Mouse (Mus musculus) testis, postnatal 10 days (tissue): ENCODE data around the gene Grap.

Experiments used
- DNase-seq: peaks from one replicate; pipeline ENCODE4 v3.0.0; 2021; ENCODE audit warnings: low spot score

The Grap gene

DNA sequence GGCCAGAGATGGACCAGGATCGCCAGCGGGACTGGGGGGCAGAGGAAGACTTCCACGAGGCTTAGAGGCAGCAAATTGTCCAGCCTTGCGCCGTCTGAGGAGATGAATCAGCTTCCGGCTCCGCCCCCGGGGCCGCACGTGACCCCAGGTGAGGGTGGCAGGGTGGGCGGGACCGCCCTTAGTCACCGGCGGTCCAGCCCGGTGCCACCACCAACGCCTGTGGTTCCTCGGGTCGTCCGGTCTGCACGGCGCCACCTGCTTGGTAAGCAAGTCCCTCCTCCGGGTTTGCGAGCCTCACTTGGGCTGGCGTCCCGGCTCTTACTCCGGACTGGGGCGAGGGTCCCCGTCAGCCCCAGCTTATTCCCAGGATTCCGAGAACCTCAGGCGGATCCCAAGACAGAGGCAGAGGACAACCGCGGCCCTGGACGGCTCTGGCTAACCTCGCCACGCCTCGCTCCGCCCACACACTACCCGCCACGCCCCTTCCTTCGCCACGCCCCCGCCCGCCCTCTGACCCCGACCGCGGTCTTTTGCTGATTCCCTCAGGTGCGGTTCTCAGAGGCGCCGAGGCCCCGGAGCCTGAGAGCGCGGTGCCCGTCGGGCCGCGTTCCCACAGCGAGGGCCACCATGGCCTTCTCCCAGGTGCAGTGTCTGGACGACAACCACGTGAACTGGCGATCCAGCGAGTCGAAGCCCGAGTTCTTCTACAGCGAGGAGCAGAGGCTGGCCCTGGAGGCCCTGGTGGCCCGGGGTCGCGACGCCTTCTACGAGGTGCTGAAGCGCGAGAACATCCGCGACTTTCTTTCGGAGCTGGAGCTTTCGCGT, 31.1 kb downstream of the Grap start, which contains the start of gene Fam83g:
Gene Fam83g (plus strand): TSS at position 185 of the 825 bp plus-strand sequence.
- peak; percentile 84 for DNase-seq

DNA sequence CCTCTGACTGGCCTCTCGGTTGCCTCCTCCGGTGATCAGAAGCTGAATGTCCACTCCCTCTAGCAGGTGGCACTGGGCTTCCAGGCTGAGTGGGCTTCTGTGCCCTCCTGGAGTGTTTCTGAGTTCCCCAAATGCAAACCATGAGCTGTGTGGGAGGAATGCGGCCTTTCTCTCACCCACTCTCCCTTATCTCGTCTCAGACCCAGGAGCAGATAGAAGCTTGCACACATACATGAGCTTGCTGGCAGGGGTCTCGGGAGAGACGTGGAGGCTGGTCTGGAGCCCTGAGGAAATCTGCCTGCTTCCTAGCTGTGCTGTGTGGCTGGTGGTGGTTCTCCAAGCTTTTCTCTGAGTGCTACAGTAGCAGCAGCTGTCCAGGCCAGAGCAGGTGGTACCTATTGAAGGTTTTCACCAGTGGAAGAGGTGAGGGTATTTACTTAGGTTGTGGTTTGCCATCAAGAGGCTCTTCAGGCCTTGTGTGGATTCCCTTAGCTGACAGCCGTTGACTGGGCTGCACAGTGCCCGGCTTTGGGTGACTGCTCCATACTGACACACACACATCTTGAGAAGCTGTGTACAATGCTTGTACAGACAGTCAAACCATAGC, 32.2 kb downstream of the Grap start:
- no peak for DNase-seq

DNA sequence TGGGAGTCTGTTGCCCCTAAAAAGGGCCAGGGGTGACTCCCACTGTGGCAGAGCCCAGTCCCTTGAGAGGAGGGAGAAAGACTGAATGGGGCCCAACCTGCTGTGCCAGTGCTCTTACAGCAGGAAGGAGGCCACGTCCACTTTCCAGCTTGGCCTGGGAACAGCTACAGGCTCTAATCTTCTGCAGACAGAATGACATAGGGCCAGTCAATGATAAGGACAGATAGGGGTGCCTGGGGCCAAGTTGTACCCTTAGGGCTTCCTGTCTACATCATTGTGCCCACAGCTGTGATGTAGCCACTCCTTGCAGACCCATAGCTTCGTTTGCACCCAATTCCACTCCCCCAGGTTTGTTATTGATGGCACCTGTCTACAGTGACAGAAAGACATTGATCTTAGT, 33.1 kb downstream of the Grap start:
- DNase-seq, result no peak

DNA sequence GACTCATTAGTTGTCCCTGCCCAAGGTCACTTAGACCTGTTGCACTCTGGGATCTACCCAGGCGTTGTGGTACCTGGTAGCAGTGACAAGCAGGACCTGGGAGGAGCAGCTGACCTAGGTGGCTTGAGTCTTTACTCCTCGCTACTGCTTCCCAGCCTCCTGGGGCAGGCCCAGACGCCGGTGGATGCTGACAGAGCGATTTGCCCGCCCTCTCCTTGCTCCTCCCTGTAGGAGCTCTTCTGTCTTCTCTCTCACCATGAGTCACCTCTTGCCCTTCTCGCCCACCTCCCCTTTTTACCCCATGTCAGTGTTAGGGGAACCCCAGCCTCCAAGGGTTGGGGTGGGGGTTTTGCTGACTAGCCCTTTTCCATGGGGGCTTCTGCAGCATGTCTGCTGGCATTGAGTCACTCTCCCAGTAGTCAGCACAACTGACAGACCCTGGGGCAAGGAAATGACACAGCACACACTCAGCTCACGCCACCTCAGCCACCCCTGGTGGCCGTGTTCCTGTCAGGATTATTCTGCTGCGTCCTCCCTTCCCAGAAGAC, 33.9 kb downstream of the Grap start:
- no peak for DNase-seq

DNA sequence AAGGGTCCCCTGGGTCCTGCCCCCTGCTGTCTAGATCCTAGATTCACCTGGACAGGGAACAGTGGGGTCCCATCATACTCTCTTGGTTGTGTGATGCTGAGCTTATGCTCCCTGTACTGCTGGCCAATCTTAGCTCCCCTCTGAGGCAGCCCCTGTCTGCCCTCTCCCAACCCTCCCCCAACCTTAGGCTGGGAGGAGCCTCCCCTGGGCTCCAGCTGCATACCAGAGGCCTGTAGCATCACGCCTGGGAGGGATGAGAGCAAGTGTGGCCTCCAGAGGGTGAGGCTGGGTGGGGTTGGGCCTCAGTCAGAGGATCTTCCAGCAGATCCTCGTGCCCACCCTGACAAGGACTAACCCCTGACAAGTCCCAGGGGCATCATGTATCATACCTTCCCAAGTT, 34.5 kb downstream of the Grap start:
- DNase-seq, result no peak

DNA sequence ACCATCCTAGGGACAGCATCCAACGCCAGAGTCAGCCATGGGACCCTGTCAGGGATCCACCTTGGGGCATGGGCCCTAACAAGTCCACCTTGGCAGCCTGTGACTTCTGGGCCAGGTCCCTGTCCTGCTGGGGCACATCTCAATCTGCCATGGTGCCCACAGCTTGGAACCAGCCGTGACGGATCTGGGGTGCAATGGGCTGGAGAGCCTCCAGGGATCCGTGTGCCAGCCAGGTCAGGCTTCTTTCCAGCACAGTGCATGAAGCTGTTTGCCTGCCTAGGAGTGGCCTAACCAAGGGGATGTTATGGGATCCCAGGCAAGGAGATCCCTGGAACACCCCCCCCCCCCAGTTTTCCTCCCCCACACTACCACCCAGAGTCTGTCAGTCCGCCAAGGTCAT, 39.9 kb downstream of the Grap start:
- DNase-seq, result no peak

DNA sequence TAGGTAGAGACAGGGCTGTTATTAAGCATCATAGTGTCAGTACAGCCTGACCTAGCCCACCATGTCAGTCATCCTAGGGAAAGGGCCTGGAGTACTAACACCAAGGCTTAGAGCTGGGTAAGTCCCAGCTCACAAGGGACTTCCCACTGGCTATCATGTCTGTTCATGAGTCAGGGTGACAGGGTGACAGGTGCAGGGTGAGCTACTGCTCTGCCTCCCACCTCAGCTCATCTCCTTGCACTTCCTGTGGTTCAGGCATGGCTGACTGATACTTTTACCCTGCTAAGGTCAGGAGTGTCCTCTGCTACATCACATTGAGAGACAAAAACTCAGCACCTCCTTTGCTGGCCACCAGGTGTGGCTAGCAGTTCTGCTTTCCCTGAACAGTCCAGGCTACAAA, 45.8 kb downstream of the Grap start:
- no peak for DNase-seq

DNA sequence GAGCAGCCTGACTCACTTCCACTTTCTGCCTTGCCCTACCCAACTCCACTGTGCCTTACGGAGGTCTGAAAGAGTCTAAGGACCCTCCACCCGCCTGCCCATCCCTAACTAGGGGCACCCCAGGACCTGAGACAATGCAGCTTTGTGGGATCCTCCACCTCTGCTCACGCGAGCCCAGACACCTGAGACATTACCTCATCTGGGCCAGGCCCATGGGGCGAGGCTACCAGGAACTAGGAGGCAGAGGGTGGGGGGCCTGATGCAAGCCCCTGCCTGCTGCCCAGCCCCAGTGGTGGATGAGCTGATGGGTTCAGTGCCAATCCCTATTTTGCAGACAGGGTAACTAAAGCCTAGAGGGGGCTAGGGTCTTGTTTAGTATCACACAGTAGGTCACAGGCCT, 46.4 kb downstream of the Grap start:
- no peak for DNase-seq

DNA sequence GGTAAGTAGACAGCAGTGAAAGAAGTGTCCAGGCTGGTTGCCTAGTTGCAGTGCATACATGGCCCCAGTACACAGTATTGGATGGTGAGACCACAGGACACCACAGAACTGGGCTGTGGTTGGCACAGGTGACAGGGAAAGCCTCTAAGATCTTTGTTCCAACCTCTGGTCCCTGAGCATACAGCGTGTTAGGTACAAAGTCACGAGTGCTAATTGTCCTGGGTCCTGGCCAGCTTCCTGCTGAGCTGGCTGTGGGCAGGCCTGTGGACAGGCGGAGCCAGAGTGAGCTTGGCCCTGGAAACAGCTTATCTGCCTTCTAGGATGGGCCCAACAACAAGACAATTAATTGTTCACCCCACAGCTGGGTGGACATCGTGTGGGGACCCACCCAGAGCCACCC, 46.9 kb downstream of the Grap start:
- DNase-seq, result no peak

DNA sequence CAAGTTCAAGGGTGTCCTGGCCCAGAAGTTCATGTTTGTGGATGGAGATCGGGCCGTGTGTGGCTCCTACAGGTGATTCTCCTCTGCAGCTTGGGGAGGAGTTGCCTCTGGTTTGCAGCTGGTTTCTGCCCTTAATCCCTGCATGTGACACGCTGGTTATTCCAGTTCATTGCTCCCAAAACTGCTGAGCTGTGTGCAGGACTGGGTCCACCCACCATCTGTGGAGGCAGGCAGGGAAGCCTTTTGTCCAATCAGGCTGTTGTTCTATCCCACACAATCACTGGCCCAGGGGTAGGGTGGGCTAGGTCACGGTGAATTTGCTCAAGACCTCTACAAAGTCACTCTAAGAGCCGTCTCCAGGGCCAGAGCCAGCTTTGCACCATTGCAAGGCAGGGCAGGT, 48.6 kb downstream of the Grap start:
- DNase-seq, result no peak

DNA sequence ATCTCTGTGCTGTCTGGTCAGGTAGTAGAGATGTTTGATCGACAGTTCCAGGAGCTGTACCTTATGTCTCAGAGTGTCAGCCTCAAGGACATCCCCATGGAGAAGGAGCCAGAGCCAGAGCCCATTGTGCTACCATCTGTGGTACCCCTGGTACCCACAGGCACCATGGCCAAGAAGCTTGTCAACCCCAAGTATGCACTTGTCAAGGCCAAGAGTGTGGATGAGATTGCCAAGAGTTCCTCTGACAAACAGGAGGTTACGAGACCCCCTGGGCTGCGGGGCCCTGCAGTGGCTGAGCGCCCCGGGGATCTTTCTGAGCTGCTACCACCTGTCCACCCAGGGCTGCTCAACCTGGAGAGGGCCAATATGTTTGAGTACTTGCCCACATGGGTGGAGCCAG, 49.4 kb downstream of the Grap start:
- DNase-seq, result no peak

DNA sequence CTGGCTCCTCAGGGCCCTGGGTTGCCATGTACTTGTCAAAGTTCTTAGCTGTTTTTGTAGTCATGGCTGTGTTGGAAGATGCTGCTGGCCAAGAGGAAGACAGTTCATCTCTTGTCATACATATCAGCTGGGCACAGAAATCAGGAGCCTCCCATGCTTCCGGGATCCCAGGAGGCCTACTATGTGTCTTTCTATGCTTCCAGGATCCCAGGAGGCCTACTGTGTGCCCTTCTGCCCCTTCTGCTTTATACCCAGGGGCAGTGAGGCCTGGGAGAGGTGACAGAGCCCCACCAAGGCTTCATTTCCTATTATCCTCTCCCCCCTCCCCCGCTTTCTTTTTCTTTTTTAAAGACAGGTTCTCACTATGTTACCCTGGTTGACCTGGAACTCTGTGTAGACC, 52.5 kb downstream of the Grap start:
- no peak for DNase-seq

DNA sequence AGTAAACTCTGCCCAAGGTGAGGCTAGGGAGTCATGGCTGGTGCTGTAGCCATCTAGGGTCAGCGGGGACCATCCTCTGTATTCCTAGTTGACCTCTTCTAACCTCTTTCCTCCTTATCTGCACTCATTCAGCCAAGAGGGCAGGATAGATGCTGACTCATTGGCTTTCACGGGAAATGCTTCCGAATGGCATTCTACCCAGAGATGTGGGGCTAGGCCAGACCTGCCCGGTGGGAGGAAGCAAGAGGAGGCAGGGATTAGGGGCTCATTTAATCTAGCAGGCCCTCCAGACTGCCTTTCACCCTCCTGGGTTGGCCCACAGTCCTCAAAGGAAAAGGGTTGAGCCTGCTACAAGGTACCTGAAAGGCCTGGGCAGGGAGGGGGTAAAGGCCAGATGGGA, 53.2 kb downstream of the Grap start:
- no peak for DNase-seq

DNA sequence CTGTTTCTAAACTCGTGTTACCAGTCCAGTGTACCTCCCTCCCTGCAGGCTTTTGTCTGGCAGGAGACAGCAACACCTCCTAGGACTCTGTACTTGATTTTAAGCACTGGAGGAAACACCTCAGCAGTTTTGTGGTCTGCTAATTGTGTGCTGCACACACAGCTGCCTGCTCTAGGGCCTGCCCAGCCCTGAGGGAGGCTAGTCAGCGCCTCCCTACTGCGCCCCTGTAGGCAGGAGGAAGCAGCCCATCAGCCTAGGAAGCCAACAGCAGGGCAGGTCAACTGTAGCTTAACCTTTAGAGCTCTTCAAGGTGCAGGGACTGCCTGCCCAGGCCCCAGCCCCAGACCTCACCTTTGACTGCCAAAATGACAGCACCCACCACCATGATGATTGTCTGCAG, 55.9 kb downstream of the Grap start:
- no peak for DNase-seq

DNA sequence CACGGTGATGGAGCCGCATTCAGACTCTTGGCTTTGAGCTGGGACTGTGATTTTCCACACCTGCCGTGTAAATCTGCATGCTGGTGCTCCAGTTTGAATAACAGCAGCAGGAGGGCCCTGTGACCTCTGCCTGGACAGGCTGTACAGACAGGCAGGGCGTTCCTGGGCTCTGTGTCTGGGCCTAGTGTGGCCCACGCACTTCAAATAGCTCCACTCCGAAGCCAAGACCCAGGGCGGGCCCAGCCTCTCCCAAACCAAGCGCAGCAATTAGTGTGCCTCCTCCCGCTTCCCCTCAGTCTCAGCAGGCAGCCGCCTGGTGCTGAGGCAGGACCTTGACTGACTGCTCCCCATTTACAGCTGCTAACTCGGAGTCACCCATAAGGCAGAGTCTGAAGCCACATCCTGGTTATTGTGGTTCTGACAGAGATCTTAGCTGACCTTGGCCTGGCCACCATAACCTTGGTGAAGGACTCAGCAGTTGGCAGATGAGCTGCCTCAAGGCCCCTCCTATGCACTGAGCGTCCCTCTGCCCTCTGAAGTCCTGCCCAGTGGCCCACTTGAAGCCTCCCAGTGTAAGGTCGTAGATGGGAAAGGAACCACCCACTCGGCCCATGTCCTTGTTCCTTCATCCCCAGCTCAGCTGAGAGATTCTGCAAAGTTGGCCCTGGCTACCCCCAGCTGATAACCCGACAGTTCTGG, 60.2 kb downstream of the Grap start:
- DNase-seq, result peak; percentile 66

DNA sequence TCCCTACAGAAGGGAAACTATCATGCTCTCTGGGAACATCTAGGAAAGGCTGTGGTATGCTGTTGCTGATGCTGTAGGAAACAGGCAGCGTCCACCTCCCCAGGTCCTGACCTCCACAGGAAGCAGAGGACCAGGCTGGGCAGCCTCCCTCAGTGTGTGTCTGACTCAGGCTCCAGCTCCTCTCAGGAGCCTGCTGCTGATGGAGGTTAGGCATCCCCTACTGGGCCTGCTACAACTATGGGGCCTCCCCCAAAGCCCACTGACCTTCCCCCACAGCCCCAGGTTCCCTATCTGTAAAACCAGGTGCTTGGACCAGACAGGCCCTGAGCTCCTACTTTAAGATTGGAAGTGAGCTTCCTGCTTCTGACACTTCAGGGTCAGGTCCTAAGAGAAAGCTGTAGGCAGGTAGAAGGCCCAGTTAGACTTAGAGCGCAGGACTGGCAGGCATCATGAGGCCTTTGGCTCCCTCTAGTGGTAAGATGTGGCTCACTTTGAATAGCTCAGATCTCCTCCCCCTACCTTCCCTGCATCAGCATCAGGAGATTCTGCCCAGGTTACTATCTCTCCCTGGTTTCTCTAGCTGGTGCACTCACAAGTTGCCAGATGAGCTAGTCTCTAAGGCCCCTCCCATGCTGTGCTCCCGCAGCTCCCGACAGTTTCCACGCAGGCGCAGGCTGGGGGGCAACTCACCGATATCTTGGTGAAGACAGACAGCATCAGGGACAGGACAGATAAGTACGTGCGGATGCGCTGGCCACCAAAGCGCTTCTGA, 61.5 kb downstream of the Grap start:
- peak; percentile 68 for DNase-seq

DNA sequence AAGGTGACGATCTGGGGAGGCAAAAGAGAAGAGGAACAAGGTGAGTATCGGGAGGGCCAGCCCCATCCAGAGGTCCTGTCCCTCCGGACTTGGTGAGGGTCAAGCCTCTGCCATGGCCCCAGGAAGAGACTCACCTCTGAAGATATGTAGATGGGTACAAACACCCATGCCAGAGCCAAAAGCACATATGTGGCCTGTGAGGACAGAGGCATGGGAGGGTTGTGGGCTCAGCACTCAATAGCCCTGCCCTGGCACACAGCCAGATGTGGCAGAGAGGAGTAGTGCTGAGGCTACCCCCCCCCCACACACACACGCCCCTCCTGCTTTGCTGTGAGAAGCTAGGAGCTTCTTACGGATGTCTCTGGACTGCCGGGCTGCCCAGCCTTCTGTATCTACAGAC, 62.1 kb downstream of the Grap start:
- DNase-seq, result peak; percentile 55

DNA sequence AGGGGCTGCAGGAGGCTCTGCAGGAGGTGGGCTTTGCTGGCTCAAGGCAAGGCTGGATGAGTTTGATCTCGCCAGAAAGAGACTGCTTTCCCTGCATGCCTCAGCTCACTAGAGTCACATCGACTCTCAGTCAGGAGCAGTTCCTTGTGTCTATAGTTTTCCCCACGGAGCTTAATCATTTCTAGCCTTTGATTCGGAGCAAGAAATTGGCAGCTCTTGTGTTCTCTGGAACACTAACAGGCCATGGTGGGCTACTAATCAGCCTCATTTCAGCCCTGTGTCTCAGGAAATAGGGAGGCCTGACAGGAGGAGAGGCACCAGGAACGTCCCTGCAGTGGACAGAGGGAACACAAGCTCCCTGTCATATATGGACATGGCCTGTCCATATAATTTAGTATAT, 64.9 kb downstream of the Grap start:
- no peak for DNase-seq

DNA sequence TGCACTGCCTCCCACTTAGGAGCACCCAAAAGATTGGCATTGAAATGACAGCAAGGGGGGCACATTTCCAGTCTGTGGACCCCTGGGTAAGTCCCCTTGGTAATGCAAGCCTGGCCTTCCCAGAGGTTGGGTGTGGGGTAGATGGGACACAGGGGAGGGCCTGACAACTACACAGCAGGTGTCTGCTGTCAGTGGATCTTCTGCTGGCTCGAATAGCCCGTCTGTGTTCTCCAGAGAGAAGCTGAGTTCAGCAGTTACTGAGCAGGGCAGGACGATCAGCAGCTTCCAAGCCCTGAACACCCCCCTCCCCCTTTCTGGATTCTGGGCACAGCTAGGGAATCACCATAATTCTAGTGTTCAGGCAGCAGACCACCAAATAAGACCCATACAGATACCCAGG, 66.3 kb downstream of the Grap start:
- DNase-seq, result no peak

DNA sequence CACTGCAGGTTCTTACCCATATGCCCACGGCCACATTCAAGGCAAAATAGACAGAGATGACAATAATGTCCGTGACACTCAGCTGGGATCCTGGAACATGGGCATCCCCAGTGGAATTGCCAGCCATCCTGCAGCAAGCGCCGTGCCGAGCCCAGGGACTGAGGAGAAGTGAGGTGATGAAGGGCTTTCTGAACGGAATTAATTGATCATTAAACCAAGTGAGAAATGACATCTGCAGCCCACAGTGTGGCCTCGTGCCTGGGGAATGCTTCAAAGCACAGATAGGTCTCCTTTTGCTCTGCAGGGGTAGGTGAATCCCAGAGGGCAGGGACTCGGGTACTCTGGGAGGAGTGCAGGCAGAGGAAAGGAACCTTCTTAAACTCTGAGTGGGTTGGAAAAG, 66.8 kb downstream of the Grap start:
- no peak for DNase-seq

DNA sequence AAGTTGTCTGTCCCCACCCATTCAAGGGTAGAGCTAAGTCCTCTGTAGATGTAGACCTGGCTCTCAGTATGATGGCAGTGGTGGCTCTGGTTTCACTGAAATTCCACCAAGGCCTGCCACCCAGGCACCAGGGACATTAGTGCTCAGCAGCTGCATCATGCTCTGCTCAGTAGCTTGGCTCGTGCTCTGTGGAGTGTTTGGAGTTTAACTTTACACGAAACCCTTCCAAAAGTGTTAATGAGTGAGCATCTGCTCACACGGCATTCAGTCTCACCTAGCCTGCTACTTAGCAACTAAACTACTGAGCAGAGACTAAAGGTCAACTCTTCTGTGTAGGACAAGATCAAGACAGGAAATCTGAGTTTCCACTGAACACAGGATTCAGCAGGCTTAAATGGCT, 67.6 kb downstream of the Grap start, which contains the start of gene Slc5a10:
Gene Slc5a10 (minus strand): TSS at position 191 of the 400 bp plus-strand sequence.
- DNase-seq, result no peak

DNA sequence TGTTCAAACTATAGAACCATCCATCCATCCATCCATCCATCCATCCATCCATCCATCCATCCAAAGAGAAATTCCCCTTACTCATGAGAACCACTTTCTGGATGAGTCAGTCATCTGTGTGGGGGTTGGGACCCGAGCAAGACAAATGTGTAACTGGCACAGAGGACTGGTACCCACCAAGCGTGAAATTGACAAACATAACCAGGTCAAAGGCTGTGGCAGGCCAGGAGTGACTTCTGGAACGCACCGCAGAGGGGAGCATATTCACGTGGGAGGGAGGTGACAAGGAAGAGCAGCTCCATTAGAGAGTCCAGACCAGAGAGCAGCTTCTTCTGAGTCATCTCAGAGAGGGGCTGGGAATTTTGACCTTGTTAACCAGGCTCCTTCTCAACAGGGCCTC, 69.0 kb downstream of the Grap start:
- no peak for DNase-seq
